Mouse (Mus musculus): ENCODE measurements around the gene Cnst.
A peak's percentile ranks its signal among the peaks of the same experiment; 100 is the strongest.

The Cnst gene

DNA sequence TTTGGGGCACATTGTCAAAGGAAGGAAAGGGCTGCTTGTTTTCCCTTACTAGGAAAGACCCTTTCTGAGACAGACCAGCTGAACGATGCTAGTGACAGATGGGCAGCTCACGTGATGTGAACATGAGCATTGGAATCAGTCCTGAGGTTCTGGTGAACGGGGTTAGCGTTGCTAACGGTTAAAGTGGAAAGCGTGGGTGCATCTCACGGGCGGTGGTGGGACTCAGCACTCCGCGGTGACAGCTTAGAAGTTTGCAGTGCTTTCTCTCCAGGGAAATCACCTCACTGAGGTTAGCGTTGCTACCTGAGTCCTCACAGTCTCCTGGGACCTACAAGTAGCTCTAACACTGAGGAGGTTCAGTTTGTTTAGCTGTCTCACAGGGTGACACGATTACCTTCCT lies 45.5 kb downstream of the Cnst start:
- no peak for DNase-seq (ENCODE audit: low spot score in 2 of 2)

DNA sequence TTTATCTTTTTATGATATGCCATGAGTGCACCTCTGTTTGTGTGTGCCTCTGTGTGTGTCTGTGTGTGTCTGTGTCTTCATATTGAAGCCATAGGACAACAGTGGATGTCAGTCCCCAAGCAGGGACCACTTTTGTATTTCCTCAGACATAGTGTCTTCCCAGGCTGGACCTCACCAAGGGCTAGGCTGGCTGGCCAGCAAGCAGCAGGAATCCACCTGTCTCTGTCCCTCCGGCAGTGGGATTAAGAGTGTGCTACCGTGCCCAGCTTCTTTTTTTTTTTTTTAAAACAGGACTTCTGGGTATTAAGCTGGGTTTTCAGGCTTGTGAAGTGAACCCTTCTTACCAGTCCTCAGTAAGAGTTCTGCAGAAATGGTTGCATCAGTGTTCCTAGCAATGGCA lies 46.0 kb downstream of the Cnst start:
- no peak for DNase-seq (ENCODE audit: low spot score in 2 of 2)

DNA sequence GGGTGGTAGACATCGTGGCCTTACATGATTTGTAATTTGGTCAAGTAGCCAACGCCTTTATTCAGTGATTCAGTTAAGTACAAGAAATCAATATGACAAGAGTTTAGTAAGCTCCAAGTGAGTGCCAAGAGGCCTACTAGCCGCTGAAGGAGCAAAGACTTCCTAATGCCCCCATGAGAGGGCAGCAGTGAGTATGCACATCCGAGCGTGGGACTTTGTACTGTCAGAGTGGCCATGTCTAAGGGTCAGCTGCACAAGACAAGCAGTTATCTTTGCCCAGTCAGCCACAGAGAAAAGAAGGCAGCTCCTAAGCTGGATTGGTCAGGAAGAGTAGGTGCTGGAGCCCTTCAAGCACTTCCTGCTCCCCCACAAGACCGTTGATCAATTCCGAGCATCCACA lies 46.8 kb downstream of the Cnst start:
- DNase-seq (ENCODE audit: low spot score in 2 of 2) = peak in 1 of 2 experiments; percentile 37

DNA sequence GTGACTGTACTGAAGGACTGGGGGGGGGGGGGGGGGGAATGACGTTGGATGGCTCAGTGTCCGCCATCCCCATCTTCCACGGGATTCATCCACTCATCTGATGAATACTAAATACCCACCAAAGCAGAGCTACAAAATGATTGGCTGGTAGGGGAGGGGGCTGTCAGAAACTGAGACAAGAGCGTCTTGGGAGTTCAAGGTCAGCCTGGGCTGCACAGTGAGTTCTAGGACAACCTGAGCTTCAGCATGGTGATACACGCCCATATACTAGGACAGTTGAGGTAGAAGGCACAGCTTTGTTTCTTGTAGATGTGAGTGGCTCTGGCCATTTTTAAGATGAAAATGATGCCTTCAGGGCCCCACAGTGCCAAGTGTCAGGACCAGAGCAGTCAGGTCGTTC lies 52.2 kb downstream of the Cnst start:
- DNase-seq (ENCODE audit: low spot score in 2 of 2) = no peak

DNA sequence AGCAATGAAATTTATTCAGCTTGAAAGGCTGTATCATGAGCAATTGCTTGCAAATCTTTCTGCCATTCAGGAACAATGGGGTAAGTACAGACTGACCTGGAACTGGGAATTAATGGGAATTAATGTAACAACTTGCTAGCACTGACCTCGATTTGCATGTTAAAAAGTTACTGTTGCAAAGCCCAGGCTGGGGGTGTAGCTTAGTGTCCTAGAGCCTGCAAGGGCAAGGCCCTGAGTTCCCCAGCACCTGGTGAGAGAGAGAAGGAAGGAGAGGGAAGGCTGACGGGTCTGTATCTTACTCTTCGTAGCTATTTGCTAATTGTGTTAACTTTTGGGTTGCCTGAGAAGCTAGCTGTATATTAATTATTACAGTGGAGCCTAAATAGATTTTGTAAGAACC lies 58.4 kb downstream of the Cnst start:
- no peak for DNase-seq (ENCODE audit: low spot score in 2 of 2)

DNA sequence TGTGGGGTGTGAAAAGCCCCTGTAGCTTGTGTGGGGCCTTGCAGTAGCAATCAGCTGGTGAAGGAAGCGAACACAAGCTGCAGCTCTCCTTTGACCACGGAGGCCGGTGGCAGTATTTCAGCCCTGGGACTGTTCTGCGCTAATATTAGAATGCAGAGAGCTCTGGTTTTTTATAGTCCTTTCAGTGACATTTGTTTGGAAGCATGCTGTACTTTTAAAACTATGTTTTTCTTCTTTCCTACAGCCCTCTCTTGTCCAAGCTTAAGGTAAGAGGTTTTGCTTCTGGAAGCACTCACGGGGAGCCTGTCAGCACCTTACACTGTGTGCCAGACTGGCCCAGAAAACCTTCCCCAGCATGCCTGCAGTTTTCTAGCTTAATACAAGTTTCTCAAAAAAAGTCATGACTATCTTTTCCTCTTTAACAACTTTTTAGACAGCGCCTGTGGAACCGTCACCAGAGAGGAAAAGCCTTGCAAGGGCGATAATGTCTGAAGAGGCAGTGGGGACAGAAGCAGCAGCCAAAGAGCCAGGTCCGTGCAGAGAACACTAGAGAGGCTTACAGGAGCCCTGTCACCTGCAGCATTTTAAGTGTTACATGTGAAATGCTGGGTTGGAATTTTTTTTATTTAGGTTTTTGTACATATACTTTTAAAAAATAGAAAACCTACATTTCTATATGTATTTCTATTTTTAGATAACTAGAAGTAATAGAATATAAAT lies 60.0 kb downstream of the Cnst start:
- DNase-seq (ENCODE audit: low spot score in 2 of 2) = no peak

DNA sequence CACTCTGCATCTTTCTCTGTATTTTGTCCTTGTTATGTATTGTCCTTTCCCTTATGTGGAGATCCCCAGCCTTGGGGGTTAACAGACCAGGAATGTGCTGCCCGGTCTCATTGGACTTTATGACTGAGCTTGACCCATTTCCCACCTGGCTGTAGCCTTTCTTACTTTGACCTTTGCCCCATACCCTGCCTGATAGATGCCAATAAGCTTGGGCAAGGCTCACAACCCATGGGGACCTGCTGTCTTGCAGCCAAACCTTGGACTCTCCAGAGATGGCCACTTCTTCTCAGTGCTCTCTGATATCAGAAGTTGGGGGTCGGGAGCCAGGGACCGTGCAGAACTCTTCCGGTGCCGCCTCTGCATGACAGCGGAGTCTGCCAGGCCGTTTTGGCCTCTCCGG lies 62.4 kb downstream of the Cnst start:
- DNase-seq (ENCODE audit: low spot score in 2 of 2) = no peak

DNA sequence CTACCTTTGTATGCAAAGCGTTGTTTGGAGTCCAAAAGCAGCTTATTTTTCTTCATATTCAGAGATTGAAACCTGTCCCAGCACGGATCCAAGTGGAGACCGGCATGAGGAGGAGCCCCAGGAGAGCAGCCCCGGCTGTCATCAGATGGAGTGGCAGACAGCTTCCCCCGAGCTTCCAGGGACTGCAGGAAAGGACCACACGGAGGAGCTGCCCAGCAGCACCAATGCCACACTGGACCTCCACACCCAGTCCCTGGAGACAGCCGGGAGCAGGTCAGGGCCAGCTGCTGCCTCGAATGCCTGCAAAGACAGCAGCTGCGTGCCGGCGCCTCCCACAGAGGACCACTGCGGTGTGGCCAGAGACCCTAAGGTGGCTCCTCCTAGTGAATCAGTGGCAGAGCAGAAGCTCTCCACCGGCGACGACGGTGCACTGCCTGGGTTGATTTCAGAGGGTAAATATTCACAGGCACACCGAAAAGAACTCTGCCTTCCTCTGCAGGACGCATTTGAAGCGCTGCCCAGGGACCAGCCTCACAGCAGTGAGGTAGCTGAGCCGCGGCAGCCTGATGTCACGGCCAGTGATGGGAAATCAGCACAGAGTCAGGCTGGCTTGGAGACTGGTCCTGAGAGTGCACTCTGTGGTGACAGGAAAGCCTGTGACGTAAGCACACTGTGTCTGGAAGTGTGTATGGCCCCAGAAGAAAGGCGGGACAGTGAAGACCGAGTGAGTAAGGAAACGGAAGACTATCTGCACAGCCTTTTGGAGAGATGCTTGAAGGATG lies 63.7 kb downstream of the Cnst start:
- no peak for DNase-seq (ENCODE audit: low spot score in 2 of 2)

DNA sequence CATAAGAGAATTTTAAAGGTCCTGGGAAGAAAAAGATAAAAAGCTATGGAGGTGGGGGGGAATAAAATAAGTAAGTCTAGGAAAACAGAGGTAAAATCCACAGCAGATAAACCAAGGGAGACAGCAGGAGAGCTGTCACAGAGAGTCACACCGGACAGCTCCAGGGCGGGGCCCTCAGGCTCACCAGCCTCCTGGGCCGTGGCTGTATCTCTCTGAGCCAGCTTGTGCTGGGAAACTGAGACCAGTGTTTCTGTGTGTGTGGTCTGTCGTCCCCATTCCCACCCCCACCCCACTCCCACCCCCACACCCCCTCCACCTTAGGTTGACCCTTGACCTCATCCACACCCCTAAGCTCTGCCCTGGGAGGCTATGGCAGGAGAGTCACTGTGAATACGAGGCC lies 65.0 kb downstream of the Cnst start:
- peak in 1 of 2 experiments; percentile 31 for DNase-seq (ENCODE audit: low spot score in 2 of 2)

DNA sequence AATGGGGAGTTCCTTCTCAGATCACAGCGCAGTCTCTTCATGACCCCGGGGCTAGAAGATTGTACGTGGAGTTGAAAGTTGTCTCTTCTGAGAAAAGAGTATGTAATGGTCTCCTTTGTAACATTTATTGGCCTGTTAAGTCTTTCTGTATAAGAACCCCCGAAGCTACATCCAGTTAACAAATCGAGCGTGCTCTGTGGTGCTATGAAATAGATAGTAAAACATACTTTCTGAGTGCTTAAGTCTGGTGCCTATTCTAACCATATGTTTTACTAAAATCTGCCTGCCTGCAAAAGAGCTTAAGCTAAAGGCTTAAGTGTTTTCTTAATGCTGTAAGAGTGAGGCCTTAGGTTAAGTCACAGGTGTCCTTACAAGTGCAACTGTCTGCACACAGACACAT lies 66.2 kb downstream of the Cnst start:
- DNase-seq (ENCODE audit: low spot score in 2 of 2) = no peak

DNA sequence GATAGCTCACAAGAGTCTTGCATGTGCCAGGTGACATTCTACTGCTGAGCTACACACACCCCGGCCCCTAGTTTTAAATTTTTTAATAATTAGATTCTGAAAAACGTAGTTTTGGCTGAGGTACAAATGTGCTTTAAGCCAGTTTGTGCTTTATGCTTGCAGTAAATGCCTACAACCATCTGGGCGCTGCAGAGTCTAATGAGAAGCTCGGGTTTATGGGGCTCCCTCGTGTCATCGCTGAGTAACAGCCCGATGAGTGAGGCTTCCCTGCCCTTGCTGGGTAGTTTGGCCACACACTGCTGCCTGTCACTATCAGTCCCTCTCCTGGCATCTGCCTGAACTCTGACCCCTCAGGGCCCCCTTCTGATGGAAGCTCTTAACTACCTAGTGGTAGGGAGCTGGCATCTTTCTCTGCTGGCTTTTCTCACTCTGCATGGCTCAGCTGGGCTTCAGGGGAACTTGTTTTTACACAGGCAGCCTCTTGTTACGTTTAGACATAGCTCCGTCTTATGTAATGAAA lies 66.9 kb downstream of the Cnst start:
- no peak for DNase-seq (ENCODE audit: low spot score in 2 of 2)

DNA sequence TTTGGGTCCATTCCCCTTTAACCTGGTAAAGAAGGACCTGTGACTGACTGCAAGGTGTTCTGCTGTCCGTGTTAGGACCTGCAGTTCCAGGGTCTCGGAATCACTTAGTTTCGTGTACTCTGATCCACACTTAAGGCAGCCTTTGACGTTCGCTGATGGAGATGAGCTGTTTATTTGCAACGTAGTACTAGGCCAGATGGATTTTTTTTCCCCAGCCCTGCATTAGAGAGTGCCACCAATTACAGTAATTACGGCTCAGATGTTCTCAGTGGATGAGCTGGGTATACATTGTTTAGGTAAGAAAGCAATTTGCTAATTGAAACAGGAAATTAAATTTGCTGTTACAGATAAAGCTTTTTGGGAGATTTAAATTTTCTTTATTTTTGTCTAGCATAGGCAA lies 71.3 kb downstream of the Cnst start:
- DNase-seq (ENCODE audit: low spot score in 2 of 2) = no peak

DNA sequence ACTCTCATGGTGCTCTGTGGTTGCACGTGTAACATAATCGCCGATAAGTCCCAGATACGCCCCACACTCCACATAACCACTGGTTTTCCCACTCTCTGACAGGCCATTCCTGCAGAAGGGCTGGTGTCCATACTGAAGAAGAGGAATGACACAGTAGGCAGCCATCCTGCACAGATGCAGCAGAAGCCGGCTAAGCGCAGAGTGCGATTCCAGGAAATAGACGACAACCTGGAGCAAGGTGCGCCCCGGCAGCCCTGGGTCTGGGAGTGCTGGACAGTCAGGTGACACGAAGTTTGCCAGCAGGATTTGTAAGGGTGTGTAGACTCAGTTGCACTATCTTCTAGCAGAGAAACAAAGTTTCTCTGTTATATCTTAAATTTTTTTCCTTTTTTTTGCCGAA lies 76.5 kb downstream of the Cnst start:
- no peak for DNase-seq (ENCODE audit: low spot score in 2 of 2)

DNA sequence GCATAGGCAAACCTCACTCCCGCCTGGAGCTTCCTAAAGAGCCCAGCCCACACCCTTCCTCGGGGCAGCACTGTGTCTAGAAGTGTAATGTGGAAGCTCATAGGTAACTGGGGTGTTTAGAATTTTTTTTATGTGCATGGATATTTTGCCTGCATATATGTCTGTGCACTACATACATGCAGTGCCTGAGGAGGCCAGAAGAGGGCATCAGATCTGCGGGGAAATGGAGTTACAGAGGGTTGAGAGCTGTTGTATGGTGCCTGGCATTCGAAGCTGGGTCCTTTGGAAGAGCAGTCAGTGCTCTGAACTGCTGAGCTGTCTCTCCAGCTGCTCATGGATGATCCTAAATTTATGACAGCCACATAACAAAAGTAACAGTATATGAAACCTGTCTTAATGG lies 77.5 kb downstream of the Cnst start:
- peak; percentile 29 to 74 for DNase-seq (ENCODE audit: low spot score in 2 of 2)

DNA sequence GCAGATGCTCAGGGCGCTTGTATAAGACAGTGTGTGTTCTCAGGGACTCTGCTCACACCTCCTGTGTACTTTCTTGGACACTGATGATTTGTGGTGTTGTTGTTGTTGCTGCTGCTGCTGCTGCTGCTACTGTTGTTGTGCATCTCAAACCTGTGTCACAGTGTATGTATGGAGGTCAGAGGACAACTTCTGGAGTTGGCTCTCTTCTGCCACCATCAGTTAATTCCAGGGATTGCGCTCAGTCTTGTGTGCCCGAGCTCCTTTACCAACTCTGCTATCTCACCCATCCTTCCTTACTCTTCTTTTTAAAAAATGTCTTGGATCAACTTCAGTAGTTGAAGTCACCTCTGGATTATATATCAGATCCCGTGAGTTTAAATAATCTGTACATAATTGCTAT lies 78.2 kb downstream of the Cnst start:
- DNase-seq (ENCODE audit: low spot score in 2 of 2) = peak; percentile 53 to 75

DNA sequence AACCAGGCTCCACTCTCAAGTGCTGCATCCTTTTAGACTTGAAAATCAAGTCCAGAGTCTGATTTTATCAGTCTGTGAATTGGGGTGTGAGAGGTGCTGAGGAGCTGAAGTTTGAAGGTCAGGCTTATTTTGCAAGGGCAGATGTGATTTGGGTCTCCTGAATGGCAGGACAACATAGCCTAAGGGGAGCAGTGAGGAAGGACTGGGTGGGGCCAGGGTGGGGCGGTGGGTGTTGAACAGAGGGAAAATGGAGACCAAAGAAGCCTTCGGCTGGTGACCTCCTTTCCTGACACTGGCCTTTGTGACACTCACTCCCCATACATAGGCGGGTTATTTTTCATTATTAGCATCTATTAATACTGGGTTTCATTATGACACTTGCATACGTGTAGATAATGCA lies 81.7 kb downstream of the Cnst start:
- DNase-seq (ENCODE audit: low spot score in 2 of 2) = no peak

DNA sequence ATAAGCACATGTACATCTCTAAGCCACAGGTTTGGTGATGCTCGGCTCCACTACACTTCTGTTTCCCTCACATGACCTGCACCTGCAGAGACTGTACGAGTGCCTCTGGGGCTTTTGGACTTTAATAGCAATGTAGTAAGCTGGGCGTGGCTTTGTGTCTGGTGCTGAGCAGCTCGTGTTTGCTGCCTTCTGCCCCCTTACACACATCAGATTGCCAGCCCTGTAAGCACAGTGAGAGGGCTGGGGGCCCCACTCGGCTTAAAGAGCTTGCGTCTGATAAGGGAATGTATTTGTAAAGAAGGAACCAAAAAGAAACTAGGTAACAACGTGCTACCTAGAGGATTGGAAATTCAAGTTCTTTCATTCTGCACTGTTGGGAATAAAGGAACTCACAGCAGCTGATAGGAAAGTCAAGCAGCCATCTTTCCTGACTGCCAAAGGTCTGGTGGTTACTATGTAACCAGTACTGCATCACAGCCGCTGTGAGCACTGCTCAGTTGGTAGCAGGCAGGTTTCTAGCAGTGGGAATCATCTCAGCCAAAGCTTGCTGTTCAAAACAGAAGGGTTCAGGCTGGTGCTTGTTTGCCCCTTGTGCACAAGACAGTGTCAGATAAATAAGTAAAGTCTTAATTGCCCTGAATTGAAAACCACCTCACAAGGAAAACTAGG lies 82.4 kb downstream of the Cnst start:
- DNase-seq (ENCODE audit: low spot score in 2 of 2) = no peak

DNA sequence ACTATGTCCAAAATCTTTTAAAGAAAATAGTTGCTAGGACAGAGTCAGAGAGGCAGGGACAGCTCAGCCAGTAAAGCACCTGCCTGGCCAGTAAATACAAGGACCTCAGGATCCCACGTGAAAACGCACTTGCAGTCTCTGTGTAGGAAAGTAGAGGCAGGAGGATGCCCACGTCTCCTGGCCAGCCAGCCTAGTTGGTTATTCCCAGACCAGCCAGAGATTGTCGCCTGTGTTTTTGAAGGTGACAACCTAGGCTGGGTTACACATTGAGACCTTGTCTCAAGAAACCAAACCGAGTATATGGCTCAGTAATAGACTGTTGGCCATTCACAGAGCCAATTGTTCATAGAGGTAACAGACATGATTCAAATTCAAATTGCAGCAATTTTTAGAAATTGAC lies 83.1 kb downstream of the Cnst start:
- no peak for DNase-seq (ENCODE audit: low spot score in 2 of 2)

DNA sequence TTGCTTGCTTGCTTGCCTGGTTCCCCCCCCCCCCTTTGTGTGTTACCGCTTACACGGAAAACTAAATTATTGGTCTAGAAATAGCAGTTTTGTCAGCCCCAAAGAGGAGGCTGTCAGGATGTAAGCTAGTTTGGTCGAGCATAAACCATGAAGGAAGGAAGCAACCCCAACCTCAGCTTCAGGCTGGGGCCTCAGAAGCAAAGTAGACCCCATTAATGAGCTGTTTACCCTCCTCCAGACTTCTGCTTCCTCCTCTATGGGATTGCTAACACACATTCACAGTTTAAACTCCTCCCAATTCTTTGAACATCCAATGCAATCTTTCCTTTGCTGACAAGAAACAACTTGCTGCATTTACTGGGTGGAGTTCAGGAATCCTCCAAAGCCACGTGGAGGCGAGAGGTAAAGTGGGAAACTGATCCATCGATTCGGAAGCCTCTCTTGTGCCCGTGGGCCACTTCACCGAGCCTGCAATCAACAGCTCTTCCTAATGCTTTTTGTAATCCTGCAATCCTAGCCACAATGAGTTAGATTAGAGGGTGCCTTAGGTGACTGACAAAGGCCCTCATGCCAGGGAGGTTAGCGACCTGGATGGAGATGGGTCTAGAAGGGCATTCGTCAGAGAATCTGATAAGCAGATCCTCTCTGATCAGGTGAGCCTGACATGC lies 86.7 kb downstream of the Cnst start:
- no peak for DNase-seq (ENCODE audit: low spot score in 2 of 2)

DNA sequence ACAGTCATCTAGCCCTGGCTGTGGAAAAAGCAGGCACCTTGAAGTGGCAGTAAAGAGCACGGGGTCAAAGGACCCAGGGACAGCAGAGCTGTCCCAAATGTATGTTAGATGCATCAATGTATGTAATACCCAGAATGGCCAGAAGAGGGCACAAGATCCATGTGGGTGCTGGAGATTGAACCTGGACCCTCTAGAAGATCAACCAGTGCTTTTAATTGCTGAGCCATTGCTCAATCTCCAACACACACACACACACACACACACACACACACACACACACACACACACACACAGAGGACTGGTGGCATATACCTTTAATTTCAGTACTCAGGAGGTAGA lies 87.2 kb downstream of the Cnst start:
- peak; percentile 33 to 56 for DNase-seq (ENCODE audit: low spot score in 2 of 2)

DNA sequence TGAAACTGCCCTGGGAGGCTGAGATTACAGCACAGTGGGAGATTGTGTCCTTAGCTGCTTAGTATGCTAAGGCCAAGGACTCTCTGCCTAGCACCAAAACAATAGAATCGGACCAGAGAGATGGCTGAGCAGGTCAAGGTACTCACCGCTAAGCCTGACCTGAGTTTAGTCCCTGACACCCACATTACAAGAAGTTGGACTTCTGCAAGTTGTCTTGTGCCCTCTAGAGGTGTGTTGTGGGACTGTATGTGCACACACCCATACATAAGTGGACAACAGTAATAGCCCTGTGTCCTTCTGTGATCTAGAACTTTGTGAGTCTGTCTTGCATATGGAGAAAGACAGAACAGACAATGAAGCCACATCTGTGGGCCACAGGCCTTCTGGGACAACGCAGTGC lies 88.0 kb downstream of the Cnst start:
- DNase-seq (ENCODE audit: low spot score in 2 of 2) = no peak

DNA sequence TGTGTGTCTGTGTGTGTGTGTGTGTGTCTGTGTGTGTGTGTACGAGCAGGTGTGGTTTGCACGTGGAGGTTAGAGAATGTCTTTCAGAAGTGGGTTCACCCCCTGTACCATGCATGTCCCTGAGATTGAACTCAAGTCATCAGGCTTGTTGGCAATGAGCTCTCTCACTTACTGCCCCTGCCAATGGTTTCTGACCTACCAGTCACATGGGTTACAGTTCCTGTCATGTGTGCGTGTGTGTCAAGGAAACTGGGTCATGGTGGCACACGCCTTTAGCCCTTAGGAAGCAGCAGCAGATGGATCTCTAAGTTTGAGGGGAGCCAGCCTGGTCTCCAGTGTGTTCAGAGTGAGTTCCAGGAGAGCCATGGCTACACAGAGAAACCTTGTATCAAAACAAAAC lies 96.6 kb downstream of the Cnst start:
- DNase-seq (ENCODE audit: low spot score in 2 of 2) = no peak
